Mouse (Mus musculus) gastrocnemius, postnatal 25 days (tissue): ENCODE measurements around the gene Ccm2. TPM values are rescaled to one million over a fixed set of nuclear protein-coding genes. Genes with fewer than 3 reads are reported as not detected.

Experiments
- total RNA-seq, 2 experiments: library from RNA; stranded (reverse); gene quantifications; 1 replicate in 1 of 2; 2 replicates in 1 of 2; pipeline ENCODE4 v1.2.3; 2021

The Ccm2 gene
- total RNA-seq, 2 experiments from 2014 or later = 20.1 to 20.8 TPM

Other genes with a start within 250 kb of the Ccm2 start
- gene Zmiz2, start 157.8 kb upstream of the Ccm2 start, total RNA-seq = 10 to 100 TPM; 37.4 to 43.0 TPM
- gene Ppia, start 131.4 kb upstream of the Ccm2 start, total RNA-seq = 100 to 1,000 TPM; 197 to 277 TPM
- 10 to 100 TPM; 44.6 TPM for gene H2afv, start 102.4 kb upstream of the Ccm2 start, total RNA-seq
- 10 to 100 TPM; 21.8 to 21.9 TPM for gene Purb, start 71.0 kb upstream of the Ccm2 start, total RNA-seq
- gene Myo1g, start 25.9 kb upstream of the Ccm2 start, total RNA-seq = 1 to 10 TPM in 1 of 2 experiments, under 1 TPM in 1; 0.56 to 1.0 TPM
- gene Nacad, start 59.2 kb downstream of the Ccm2 start, total RNA-seq = under 1 TPM; 0.32 to 0.41 TPM
- gene Tbrg4, start 79.2 kb downstream of the Ccm2 start, total RNA-seq = 10 to 100 TPM; 67.6 to 72.3 TPM
- gene Wap, start 91.8 kb downstream of the Ccm2 start, total RNA-seq = not detected
- gene Ramp3, start 111.6 kb downstream of the Ccm2 start, total RNA-seq = under 1 TPM; 0.29 to 0.72 TPM